Mouse (Mus musculus): ENCODE results near the gene Plaur. TPM values are rescaled to one million over a fixed set of nuclear protein-coding genes. Genes with fewer than 3 reads are reported as not detected.

Gene Plaur
- polyA plus RNA-seq, 1 experiment: 191 TPM

DNA sequence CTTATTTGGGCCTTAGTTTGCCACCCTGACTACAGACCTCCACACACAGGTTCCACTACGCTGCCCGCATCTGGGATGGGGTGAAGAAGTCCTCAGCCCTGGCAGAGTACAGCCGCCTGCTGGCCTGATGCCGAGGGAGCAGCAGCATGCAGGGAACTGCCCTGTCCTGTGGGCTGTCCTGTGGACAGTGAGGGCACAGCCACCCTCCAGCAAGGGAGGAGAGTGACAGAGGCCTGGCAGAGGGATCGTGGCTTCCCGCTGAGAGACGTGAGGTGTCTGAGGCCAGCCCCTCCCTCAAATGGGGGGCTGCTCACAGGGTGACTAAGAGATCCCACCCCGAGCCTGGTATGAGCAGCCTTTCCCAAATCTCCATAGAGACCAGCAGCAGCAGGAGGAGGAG lies 40.0 kb upstream of the Plaur start:
- no peaks in the 10 kb centered on the region for H3K79me2 ChIP-seq (ENCODE audit: control insufficient read depth, insufficient read depth)
- no peaks in the 10 kb centered on the region for H3K27me3 ChIP-seq (ENCODE audit: control insufficient read depth, insufficient read depth, insufficient read length)
- no peak overlapping the region for H3ac ChIP-seq (ENCODE audit: control insufficient read depth, insufficient read length, low read depth)
- H3K79me3 ChIP-seq (ENCODE audit: low read depth): no peaks in the 10 kb centered on the region
- no peaks in the 10 kb centered on the region for H3K36me3 ChIP-seq (ENCODE audit: control insufficient read depth, insufficient read depth)
- no peak for TF ChIP-seq CEBPB (IDR thresholded peaks at IDR 0.05; ENCODE audit: low read depth)
- TF ChIP-seq MYOD1 (IDR thresholded peaks at IDR 0.05; ENCODE audit: control insufficient read depth, insufficient read length, low read depth): no peak
- TF ChIP-seq MAX (IDR thresholded peaks at IDR 0.05): no peak
- no peak for TF ChIP-seq FOSL1 (IDR thresholded peaks at IDR 0.05; ENCODE audit: insufficient read depth, low read length, poor library complexity, severe bottlenecking)
- no peak for TF ChIP-seq CTCF (IDR thresholded peaks at IDR 0.05; ENCODE audit: control insufficient read depth, insufficient read depth, insufficient read length)
- no peak for TF ChIP-seq MYOG (IDR thresholded peaks at IDR 0.05; ENCODE audit: control insufficient read depth, extremely low read depth, insufficient read length)
- no peak for TF ChIP-seq USF1 (IDR thresholded peaks at IDR 0.05; ENCODE audit: low read depth)
- no peak overlapping the region for H3K4me3 ChIP-seq (ENCODE audit: insufficient read depth, poor library complexity, severe bottlenecking)

DNA sequence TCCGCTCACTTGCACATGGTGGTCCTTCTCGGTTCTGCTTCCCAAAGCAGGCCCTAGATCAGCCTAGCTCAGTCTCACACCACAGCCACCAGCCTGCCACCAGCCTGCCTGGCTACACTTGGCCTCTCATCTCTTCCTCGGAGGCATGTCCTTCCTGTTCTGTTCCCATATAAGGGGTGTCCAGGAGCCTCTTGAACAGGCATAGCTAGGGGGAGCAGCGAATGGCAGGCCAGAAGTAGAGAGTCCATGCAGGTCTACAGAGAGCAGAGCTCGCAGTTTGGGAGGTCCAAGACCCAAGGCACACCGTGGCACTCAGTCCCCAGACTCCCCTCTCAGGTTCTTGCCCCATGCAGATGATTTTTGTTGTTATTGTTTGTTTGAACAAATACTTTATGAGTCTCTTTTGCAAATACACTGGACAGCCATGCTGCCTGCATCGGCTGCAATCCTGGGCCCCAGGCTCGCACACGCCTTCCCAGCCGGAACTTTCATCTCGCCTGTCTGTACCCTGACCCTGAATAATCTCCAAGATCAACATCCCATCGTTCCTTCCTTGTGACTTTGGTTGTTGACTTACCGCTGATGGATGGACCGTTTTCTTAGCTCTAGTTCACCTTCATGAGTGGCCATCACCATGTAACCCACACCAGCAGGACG lies 39.0 kb upstream of the Plaur start:
- Histone ChIP-seq H3K79me3 (ENCODE audit: low read depth) (no peaks in the 10 kb centered on the region), H3K27me3 (ENCODE audit: control insufficient read depth, insufficient read depth, insufficient read length) (no peaks in the 10 kb centered on the region), H3K36me3 (ENCODE audit: control insufficient read depth, insufficient read depth) (no peaks in the 10 kb centered on the region), H3ac (ENCODE audit: control insufficient read depth, insufficient read length, low read depth) (no peak overlapping the region), H3K79me2 (ENCODE audit: control insufficient read depth, insufficient read depth) (no peaks in the 10 kb centered on the region), H3K4me3 (ENCODE audit: insufficient read depth, poor library complexity, severe bottlenecking) (no peak overlapping the region)
- TF ChIP-seq CEBPB (IDR thresholded peaks at IDR 0.05; ENCODE audit: low read depth): no peak
- no peak for TF ChIP-seq MAX (IDR thresholded peaks at IDR 0.05)
- no peak for TF ChIP-seq MYOG (IDR thresholded peaks at IDR 0.05; ENCODE audit: control insufficient read depth, extremely low read depth, insufficient read length)
- no peak for TF ChIP-seq MYOD1 (IDR thresholded peaks at IDR 0.05; ENCODE audit: control insufficient read depth, insufficient read length, low read depth)
- TF ChIP-seq FOSL1 (IDR thresholded peaks at IDR 0.05; ENCODE audit: insufficient read depth, low read length, poor library complexity, severe bottlenecking): no peak
- TF ChIP-seq CTCF (IDR thresholded peaks at IDR 0.05; ENCODE audit: control insufficient read depth, insufficient read depth, insufficient read length): no peak
- TF ChIP-seq USF1 (IDR thresholded peaks at IDR 0.05; ENCODE audit: low read depth): no peak

- Histone ChIP-seq H3K4me3 (ENCODE audit: insufficient read depth, poor library complexity, severe bottlenecking) (no peak overlapping the region), H3K79me3 (ENCODE audit: low read depth) (no peaks in the 10 kb centered on the region)
- no peak for TF ChIP-seq MYOG (IDR thresholded peaks at IDR 0.05; ENCODE audit: control insufficient read depth, extremely low read depth, insufficient read length)
- no peak for TF ChIP-seq FOSL1 (IDR thresholded peaks at IDR 0.05; ENCODE audit: insufficient read depth, low read length, poor library complexity, severe bottlenecking)
- no peak for TF ChIP-seq MYOD1 (IDR thresholded peaks at IDR 0.05; ENCODE audit: control insufficient read depth, insufficient read length, low read depth)
- TF ChIP-seq CEBPB (IDR thresholded peaks at IDR 0.05; ENCODE audit: low read depth): no peak
Observed at GRCm38 (mm10) chr7:24423956-24424732, 38.1 kb upstream of the Plaur start.

DNA sequence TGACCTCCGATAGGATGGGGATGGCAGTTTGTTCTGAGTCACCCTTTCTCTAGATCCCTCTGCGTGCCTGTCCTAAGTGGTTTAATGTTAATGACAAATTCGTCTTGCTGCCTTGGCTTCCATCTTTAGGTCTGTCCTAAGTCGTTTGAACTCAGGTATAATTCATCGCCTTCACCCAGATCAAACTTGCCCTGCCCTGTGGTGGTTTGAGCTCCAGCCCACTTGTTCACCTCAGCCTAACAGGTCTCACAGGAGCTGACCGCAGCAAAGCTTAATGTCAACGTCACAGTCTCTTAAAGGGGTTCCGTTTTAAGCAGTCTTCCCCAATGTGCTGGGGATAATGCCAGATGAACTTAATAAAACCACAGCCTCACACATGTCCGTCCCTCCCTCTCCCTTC lies 36.4 kb upstream of the Plaur start:
- Histone ChIP-seq H3K27me3 (ENCODE audit: control insufficient read depth, insufficient read depth, insufficient read length) (no peaks in the 10 kb centered on the region), H3K36me3 (ENCODE audit: control insufficient read depth, insufficient read depth) (no peaks in the 10 kb centered on the region), H3K79me3 (ENCODE audit: low read depth) (no peaks in the 10 kb centered on the region), H3ac (ENCODE audit: control insufficient read depth, insufficient read length, low read depth) (no peak overlapping the region), H3K4me3 (ENCODE audit: insufficient read depth, poor library complexity, severe bottlenecking) (no peak overlapping the region), H3K79me2 (ENCODE audit: control insufficient read depth, insufficient read depth) (no peaks in the 10 kb centered on the region)
- TF ChIP-seq CEBPB (IDR thresholded peaks at IDR 0.05; ENCODE audit: low read depth) (no peak), USF1 (IDR thresholded peaks at IDR 0.05; ENCODE audit: low read depth) (no peak), CTCF (IDR thresholded peaks at IDR 0.05; ENCODE audit: control insufficient read depth, insufficient read depth, insufficient read length) (no peak), MYOG (IDR thresholded peaks at IDR 0.05; ENCODE audit: control insufficient read depth, extremely low read depth, insufficient read length) (no peak), MAX (IDR thresholded peaks at IDR 0.05) (no peak), MYOD1 (IDR thresholded peaks at IDR 0.05; ENCODE audit: control insufficient read depth, insufficient read length, low read depth) (no peak), FOSL1 (IDR thresholded peaks at IDR 0.05; ENCODE audit: insufficient read depth, low read length, poor library complexity, severe bottlenecking) (no peak)

More at GRCm38 (mm10) chr7:24423956-24424732, 38.1 kb upstream of the Plaur start:
- Histone ChIP-seq H3K79me2 (ENCODE audit: control insufficient read depth, insufficient read depth) (no peaks in the 10 kb centered on the region), H3K36me3 (ENCODE audit: control insufficient read depth, insufficient read depth) (no peaks in the 10 kb centered on the region), H3K27me3 (ENCODE audit: control insufficient read depth, insufficient read depth, insufficient read length) (no peaks in the 10 kb centered on the region), H3ac (ENCODE audit: control insufficient read depth, insufficient read length, low read depth) (no peak overlapping the region)

DNA sequence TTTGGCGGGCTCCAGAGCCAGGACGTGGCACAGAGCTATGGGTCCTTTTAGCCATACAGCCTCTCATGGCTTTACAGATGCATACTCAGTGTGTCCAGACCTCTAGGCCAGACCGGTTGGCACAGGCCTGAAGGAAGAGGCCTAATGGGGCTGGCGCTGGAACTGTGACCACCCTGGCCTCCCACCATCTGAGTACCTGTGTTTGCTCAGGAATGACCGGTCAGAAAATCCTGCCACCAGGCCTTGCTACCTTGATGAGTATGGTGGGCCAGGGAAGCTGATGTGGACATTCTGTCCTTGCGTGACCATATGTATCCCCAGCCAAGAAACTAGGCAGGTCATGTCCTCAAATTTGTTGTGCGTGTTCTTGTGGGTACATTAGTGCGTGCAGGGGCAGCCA lies 35.1 kb upstream of the Plaur start:
- Histone ChIP-seq H3K79me3 (ENCODE audit: low read depth) (no peaks in the 10 kb centered on the region), H3K79me2 (ENCODE audit: control insufficient read depth, insufficient read depth) (no peaks in the 10 kb centered on the region), H3ac (ENCODE audit: control insufficient read depth, insufficient read length, low read depth) (no peak overlapping the region), H3K4me3 (ENCODE audit: insufficient read depth, poor library complexity, severe bottlenecking) (no peak overlapping the region), H3K36me3 (ENCODE audit: control insufficient read depth, insufficient read depth) (no peaks in the 10 kb centered on the region), H3K27me3 (ENCODE audit: control insufficient read depth, insufficient read depth, insufficient read length) (no peaks in the 10 kb centered on the region)
- TF ChIP-seq MYOD1 (IDR thresholded peaks at IDR 0.05; ENCODE audit: control insufficient read depth, insufficient read length, low read depth) (no peak), CEBPB (IDR thresholded peaks at IDR 0.05; ENCODE audit: low read depth) (no peak), USF1 (IDR thresholded peaks at IDR 0.05; ENCODE audit: low read depth) (no peak), MYOG (IDR thresholded peaks at IDR 0.05; ENCODE audit: control insufficient read depth, extremely low read depth, insufficient read length) (no peak), CTCF (IDR thresholded peaks at IDR 0.05; ENCODE audit: control insufficient read depth, insufficient read depth, insufficient read length) (no peak), FOSL1 (IDR thresholded peaks at IDR 0.05; ENCODE audit: insufficient read depth, low read length, poor library complexity, severe bottlenecking) (no peak), MAX (IDR thresholded peaks at IDR 0.05) (no peak)

Measured in C2C12 (cell line).